Mouse (Mus musculus) lung, adult 18-20 months (tissue): Measurements from ENCODE around the gene Wdr59.
A peak's percentile ranks its signal among the peaks of the same experiment; 100 is the strongest.
"Not testable (repeated sequence)": the region's sequence is repeated elsewhere in the genome, so short reads cannot be mapped to it uniquely, and the experiment has no call there.

Experiments used
- DNase-seq, 2 experiments: peaks; one replicate each; pipeline ENCODE4 v3.0.0; 2022; ENCODE audit warnings: mixed read lengths in 2 of 2

The Wdr59 gene

DNA sequence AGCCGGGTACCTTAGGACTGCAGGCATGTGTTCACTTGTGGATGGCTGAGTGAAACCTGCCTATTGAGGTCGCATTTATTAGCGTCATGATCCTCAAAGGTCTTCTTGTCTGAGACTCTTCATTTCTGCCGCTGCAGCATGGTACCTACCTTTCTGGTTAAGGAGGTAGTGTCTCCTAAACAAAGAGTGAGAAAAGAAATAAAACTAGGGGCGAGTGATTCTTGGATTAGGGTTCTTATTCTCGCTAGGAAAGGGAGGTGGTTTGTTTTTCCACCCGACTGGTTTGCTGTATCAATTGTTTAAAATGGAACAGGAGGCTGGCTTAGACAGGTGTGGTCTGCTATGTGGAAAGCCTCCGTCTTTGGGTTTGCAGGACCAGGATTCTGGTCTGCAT, 15.9 kb upstream of the Wdr59 start:
- DNase-seq, result no peak

DNA sequence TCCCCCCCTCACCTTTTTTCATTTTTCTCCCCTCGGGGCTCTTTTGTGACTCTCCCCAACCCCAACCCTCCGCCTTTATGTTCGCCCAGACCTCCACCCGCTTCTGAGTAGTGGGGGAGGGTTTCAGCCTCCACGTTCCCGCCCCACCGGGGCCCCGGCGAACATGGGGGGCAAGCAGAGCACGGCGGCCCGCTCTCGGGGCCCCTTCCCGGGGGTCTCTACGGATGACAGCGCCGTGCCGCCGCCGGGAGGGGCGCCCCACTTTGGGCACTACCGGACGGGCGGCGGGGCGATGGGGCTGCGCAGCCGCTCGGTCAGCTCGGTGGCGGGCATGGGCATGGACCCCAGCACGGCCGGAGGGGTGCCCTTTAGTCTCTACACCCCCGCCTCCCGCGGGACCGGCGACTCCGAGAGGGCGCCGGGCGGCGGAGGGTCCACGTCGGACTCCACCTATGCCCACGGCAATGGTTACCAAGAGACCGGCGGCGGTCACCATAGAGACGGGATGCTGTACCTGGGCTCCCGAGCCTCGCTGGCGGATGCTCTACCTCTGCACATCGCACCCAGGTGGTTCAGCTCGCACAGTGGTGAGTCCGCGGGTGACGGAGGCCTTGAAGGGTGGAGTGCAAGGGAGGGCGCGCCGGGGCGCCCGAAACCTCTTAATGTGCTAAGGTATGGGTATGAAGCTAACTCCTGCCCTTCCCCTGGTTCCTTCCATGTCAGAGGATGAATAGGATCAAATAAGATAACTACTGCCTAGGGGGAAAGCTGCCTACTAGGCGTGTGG, 15.3 kb upstream of the Wdr59 start:
- DNase-seq, result peak; percentile 53 to 56

DNA sequence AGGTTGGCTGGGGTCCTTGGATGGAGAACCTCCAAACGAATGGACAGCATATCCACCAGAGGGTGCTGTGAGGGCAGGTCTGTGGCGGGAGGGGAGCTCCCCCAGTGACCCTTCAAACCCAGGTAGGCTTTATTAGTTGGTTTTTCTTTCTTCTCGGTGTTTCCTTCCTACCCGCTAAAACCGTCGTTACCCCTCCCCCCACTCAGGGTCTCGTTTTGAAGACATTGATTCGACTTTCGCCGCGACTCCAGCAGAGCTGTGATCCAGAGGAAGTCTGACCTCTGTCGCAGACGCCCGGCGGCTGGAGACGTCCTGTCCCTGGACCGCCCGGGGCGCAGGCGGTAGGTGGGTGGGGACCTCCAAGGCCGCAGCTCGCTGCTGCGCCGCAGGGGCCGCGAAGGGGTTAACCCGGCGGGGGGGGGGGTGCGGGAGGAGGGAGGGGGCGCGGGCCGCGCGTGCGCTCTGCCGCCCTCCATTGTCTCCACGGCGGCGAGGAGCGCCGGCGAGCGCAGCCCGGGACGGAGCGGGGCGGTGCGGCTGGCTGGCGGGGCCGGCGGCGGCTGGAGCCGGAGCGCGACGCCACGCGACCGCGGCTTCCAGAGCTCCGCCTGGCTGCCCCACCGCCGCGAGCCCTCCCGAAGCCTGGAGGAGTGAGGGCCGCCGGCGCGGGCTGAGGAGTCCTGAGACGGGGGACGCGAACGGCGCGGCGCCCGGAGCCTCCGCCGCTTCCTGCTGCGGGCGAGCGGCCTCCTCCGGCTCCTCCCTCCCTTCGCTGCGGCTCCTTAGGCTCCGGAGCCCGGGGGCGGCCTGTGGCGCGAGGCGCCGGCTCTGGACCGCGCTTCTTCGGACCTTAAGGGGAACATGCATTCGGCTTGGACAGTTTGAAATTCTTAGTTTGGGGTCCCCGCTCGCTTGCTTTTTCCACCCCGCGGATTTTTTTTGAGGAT, 14.4 kb upstream of the Wdr59 start, which contains the start of gene Znrf1:
Znrf1 (plus strand) TSS at position 67 of the 947 bp plus-strand sequence.
- peak; percentile 67 to 78 for DNase-seq

DNA sequence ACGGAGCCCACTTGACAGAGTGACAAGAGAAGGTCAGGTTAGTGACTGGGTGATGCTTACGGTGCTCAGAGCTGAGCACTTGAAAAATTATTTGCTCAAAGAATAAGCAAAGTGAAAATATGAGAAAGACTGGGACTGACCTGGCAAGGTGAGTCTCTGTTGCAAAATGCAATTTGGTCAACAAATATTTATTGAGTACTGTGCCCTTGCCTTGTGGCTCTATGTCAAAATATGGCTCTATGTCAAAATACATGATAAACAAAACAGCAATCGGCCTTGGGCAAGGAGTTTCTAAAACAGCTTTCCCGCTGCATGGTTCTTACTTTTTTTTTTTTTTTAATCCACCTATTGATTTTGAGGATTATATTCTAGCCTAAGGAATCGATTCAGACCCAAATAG, 13.6 kb upstream of the Wdr59 start:
- DNase-seq, result no peak

DNA sequence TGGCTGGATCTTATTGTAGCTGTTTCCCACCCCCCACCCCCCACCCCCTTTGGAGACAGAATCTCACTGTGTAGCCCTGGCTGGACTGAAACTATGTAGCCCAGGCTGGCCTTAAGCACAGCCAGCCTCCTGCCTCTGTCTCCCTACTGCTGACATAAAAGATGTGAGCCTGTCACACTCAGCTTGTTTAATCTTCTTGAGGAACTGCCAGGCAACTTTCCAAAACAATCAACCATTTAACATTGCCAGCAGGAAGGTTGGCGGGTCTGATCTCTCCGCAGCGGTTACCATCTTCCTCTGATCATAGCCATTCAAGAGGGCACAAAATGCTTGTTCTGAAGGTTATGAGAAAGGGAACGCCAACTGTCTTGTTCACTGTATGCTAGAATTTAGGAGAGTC, 11.6 kb upstream of the Wdr59 start:
- DNase-seq, result no peak

DNA sequence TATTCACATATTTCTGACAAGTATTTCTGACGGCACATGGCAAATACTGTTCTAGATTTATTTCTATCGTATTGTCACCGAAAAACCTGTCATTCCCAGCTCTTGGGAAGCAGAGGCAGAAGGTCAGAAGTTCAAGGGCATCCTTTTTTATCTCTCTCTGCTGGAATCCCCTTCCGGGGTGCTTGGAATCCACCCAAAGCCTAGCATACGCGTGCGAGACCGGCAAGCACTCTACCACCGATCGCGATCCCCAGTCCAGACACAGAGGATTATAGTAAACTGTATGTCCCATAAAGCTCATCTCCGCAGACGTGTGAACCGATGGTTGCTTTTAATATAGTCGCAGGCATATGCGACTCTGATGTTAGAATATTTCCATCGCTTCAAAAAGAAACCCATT, 9.7 kb upstream of the Wdr59 start:
- no peak for DNase-seq

DNA sequence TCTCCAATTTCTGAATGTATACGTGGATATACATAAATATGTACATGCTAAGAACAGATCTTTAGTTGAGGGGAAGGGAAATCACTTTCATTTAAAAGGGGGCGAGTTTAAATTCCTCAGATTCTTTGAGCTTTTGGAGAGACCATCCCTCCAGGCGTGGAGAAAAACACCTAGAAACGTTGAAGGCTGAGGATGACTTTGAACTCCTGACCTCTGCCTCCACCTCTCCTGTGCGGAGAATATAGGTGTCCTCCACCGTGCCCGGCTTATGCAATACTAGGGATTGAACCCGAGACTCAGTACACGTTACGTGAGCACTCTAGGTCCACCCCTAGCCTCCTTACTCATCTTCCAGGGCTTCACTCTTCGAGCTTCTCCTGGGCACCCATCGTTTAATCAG, 9.3 kb upstream of the Wdr59 start:
- DNase-seq, result no peak

DNA sequence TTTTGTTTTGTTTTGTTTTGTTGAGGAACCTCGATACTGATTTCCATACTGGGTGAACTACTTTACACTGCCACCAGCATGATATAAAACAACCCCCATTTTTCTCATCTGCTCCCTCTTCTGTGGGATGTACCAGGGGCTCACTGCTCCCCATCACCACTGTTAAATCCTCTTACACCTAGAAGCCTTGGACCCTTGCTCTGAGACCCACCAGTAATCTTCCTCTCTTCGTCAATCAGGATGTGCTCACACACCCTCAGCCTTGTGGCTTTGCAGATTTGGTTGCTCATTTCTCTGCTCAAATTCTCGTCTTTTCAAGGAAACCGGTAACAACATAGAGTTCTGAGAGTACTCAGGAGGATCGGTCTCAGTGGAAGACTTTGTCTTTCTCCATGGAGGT, 6.2 kb upstream of the Wdr59 start:
- DNase-seq, result no peak

DNA sequence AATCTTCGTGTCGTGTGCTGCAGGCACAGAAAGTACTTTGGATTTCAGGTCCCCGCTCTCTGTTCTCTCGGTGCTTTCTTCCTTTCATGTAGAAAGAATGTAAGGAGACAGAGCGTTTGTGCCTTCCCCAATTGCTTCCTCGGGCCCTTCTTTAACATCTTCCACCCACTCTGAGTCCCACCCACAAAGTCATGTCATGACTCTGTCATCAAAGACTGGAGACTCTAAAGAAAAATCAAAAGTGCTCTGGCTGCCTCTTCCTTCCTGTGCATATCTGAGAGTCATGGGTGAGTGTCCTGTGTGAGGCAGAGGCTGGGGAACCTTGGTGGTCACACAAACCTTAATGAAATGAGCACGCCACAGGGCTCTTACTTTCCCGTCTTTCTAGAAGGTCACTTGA, 5.3 kb upstream of the Wdr59 start:
- no peak for DNase-seq

DNA sequence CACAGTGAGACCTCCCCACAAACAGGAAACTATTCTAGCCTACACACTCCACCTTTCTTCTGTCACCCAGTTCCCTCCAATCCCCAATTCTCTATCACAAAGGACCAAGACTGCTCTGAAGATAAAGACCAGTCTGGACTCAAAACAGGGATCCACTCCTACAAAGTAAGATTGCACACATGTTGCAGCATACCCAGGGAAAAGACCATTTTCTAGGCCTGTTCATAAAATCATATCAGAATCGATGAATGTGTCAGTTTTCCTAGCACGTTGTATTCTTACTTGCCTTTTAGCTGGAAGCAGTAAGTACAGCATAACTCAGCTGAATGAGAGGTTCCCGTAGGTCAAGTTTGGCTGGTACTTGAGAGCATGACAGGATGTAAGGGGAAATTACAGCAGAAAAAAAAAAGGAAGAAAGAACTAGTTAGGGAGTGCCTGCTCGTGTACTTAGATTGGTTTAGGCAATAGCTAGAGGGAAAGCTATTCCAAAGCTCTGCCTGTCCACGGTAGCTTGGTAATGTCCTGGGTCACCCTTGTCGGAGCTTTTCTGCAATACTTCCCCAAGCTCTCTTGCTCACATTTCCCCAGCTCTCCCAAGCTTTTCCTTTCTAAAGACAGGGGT, 4.6 kb upstream of the Wdr59 start:
- DNase-seq, result peak; percentile 24 to 53

DNA sequence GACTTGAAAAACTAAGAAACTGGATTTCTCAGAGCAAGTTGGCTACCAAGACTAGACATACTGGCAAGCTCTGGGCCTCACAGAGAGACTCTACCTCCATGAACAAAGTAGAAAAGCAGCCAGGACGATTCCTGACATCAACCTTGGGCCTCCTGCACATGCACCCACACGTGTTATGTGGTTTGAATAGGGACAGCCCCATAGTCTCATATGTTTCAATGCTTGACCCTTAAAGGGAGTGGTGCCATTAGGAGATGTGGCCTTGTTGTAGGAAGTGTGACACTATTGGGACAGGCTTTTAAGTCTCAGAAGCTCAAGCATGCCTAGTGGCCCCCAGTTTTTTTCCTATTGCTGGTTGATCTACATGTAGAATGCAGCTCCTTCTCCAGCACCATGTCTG, 4.4 kb downstream of the Wdr59 start:
- no peak for DNase-seq

DNA sequence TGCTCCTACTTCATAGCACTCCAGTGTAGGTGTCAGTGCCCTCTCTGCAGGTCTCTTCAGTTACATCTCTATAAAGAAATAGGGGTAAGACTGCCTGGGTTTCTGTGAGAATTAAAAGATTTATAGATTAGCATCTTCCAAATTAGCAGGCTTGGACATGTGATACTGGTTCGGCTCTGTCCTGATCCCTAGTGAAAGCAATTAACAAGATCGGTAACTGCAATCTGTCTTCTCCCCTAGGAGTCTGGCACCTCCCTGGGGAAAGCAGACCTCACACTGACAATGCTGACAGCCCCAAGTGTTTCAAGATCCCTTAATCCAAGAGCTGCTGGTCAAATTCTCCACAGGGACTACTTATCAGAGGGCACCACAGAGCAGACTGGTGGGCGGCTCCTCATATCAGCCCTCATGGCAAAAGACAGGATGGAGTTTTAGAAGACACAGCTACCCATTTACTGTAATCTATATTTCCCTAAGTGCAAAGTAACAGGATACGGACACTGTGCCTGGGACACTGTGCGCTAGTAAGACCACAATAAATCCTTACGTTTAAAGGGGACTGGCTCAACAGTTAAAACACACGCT, 5.3 kb downstream of the Wdr59 start:
- DNase-seq, result no peak

DNA sequence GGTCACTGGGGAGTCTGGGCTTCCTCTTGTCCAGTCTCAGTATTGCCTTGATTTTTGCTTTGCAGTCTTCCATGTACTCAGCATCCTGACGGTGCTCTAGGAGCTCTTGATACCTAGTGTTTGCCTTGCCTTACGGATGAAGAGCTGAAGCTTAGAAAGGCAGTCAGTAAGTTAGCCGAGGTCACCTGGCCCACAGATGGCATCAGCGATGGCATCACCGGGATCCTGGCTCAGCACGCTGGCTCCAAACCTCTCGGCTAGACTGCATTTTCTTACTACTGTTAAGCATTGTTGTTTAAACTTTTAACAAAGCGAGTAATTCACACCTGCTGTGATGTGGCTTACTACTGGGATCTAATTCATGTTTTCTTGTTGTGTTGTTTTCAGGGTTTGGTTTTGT, 8.4 kb downstream of the Wdr59 start:
- DNase-seq, result no peak

DNA sequence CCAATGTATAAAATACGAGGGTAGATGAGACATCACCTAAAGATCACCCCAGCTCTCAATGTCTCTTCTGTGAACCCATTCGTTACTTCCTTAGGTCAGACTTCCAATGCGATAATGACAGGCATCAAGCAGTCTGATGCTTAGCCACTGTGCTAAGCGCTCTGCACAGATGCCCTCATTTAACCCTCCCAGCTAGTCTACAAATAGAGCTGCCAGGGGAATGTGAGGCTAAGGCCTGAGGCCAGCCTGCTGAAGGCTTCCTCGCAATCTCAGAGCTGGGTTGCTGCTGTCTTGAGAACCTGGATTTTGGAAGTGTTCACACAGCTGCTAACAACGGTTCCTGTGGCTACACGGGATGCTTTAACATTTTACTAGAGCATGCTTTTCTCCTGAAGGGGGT, 9.0 kb downstream of the Wdr59 start:
- no peak for DNase-seq

DNA sequence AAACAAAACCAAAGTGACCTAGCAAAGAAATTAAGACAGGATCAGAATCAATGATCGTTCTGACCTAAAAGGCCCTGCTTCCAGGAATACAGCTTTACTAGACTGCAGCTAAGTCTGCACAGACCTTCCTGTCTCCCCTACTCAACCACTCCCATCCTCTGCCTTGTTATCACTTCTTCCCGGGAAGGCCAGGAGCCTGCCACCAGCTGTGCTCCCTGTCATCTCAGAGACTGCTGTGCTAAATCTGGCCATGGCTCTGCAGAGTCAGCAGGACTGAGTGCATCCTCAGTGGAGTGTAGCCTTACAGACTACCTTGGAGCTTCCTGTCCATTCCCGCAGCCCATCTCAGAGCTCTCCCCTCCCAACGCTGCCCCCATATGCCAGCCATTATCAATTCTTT, 11.5 kb downstream of the Wdr59 start:
- peak in 1 of 2 experiments; percentile 20 for DNase-seq

DNA sequence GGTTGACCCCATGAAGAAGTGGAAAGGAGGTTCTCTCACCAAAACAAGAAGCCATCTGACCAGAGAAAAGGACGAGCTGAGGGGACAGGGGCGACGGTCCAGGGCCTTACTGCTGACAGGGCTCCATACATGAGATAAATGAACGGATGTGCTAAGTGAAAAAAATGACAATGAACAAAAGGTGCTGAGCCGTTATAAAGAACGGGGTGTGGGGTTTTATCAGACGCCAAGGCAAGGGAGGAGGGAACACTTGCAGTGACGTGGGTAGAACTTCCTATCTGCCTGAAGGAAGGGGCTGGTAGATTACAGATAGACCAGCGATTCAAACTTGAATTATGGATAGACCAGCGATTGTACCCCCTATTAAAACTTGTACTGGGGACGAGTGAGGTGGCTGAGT, 12.6 kb downstream of the Wdr59 start:
- DNase-seq, result peak in 1 of 2 experiments; percentile 45

DNA sequence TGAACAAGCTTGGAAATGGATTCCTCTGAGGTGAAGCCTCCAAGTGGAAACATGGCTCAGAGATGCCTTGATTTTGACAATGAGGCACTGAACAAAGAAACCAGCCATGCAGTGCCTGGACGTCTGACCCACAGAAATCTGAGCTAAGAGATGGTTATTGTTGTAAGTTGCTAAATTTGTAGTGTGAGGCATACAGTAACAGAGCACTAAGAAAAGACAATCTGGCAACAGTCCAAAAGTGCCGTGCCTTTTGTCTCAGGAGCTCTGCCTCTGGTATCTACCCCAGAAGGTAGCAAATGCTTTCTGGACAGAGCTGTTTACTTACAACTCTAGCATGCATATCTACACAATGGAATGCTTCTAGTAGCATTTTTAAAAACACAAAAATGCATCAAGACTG, 13.3 kb downstream of the Wdr59 start:
- no peak for DNase-seq

DNA sequence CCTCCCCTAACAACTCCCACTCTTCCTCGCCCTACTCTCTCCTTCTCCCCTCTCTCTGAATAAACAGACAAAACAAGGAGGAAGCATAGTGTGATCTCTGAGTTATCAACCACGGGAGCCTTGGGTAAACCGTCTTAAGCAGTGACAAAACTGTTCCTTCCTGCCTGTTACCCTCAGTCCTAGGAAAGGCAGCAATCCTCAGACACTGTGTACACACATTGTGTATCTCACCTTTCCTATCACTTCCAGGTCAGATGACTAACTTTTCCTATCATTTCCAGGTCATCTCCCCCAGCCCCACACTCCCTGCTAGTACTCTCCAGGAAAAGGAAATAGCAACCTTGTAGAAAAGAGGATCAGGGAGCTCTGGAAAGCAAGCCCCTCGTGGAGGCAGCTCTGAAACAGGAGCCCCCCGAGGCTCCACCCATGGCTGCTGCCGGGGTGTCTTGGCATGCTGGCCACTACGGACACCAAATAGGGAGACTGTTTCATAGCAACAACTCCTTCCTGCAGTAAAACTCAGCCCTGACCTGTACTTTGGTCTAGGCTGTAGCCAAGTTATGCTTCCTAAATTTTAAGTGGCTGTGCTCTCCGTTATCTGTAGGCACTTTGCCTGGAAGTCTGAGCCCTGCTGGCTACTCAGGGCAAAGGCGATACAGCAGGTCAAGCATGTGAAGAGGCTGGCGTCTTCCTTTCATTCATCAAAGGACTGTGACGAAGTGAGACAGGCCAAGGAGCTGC, 20.0 kb downstream of the Wdr59 start:
- no peak for DNase-seq

DNA sequence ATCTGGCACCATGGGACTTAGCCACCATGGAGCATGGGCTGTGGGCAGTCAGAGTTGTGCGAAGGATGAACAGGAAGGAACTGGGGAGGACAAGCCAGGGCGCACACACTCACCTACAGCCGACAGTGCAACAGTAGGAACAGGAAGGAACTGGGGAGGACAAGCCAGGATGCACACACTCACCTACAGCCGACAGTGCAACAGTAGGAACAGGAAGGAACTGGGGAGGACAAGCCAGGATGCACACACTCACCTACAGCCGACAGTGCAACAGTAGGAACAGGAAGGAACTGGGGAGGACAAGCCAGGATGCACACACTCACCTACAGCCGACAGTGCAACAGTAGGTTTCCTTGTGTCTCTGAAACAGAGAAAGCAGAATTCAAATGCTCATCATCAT, 23.6 kb downstream of the Wdr59 start:
- not testable (repeated sequence) for DNase-seq

DNA sequence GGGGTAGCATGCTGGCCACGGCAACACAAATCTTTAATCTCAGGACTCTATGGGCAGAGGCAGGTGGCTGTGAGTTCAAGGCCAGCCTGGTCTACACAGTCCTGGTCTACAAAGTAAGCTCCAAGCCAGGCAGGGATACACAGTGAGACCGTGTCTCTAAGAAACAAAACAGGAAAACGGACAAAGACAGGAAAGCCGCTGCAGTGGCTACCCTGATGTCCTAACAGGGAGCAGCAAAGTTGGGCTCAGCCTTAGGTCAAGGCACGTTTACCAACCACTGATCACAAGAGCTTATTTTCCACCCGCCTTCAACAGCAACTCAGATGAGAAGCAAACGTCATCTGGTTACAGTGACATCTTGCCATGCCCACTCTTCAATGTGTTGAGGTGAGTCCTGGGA, 25.6 kb downstream of the Wdr59 start:
- peak; percentile 26 to 52 for DNase-seq

DNA sequence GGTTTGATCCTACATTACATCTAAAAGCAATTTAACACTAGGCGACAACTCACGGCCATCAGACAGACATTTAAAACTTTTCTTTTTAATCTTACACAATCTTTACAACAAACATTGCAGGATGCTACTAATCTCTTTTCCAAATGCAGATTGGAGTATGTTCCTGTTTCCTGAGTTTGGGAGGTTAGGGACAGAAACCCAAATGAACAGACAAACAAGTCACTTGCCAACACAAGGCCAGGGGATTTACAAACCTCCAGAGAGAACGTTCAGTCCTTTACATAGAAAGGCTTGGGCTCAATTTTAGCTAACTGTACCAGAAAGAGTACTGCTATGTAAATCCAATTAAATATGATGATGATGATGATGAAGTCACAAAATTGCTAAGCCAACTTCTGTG, 28.7 kb downstream of the Wdr59 start:
- DNase-seq, result no peak

DNA sequence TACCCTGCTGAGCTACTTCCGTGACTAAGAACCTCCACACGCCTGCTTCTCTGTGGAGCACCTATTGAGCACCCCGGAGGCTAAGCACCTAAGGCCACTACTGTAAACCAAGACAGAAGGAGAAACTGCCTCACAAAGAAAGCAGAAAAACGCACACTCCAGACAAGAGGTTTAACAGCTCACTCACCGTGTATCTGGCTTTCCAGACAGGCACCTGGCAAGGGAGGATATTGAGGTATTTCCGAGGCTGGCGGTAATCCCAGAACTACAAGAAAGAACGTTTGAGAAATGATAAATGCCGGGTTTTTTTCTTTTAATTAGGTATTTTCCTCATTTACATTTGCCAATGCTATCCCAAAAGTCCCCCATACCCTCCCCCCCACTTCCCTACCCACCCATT, 29.4 kb downstream of the Wdr59 start:
- DNase-seq, result no peak
